Mouse (Mus musculus) T-helper 1 cell (primary cell): ENCODE measurements at regions not wholly inside any gene's neighbourhood (a gene's known extent, or its start where the extent isn't known, plus 50 kb on each side); places are given as distances from the start of the nearest gene placed in this dataset.
"Not testable (repeated sequence)": the region's sequence is repeated elsewhere in the genome, so short reads cannot be mapped to it uniquely, and the experiment has no call there.

Experiments used
- in situ Hi-C: fragments of 300-600 bp; cut with MboI, MseI; formaldehyde crosslinking; loops from one replicate; pipeline ENCODE4 v1.15.1; 2025; ENCODE audit warnings: high pct_unique_total_duplicates

DNA sequence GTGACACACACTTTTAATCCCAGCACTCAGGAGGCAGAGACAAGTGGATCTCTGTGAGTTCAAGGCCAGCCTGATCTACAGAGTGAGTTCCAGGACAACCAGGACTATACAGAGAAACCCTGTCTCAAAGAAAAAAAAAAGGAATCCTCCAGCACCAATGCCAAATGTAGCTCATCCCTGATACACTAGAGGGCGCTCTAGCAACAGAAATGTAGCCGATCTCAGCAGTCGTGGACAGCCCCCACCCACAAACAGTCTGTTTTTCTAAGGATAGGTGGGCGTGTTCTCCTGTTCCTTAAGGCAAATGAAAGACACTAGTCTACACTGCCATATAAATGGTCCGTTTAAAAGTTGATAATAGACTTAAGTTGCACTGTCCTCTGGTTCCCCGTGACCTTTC is 2447.9 kb upstream of the Gm8797 start:
- in situ Hi-C loops: not testable (repeated sequence)

DNA sequence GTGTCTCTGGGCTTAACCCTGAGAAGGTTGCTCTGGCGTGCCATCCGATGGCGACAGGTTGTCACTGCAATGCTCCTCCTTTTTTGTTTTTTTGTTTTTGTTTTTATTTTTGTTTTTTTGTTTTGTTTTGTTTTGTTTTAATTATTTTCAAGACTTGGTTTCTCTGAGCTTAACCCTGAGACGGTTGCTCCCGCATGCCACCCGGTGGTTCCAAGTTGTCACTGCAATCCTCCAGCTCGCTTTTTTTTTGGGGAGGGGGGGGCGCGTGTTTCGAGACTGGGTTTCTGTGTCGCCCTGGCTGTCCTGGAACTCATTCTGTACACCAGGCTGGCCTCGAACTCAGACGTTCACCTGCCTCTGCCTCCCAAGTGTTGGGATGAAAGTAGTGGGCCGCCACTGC is 2442.1 kb upstream of the Gm8797 start:
- in situ Hi-C loops: loop anchor here (5.0 kb wide), 1 partner anchor 86 kb away; no protein-coding TSS in a partner anchor

DNA sequence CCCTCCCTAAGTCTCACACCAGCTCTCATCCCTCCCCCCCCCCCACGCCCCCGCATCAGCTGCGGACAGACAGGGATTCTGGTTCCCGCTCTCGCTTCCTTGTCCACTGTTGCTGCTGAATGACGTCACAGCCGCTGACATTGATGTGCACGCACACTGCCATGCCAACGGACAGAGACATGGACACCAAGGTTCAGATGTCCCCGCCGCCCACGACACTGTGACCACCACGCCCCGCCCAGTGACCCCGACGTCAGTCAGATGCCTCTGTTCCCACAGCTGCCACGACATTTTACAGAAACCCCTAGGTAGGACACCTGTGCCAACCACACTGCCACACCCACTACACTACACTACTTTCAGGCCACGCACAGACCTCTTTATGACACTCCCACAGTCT is 2441.6 kb upstream of the Gm8797 start:
- in situ Hi-C loops: loop anchor here (5.0 kb wide), 1 partner anchor 87 kb away; no protein-coding TSS in a partner anchor

DNA sequence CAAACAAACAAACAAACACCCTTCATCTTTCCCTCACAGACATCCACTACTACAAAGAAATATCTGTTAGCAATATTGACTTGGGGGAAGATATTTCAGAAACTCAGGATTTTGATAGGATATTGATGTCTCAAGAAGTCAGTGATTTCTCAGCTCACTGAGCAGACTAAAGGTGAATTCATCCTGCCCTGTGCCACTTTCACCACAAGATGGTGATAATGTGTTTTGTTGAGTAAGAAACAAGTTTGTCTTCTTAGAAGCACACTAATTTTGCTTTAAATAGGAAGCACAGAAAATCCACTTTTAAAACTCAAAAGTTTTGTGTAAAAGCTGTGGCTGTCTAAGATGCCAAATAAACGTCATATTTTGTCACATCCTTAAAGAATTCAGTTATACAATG is 2439.8 kb upstream of the Gm8797 start:
- in situ Hi-C loops: loop anchor here (5.0 kb wide), 1 partner anchor 259 kb away; no protein-coding TSS in a partner anchor

DNA sequence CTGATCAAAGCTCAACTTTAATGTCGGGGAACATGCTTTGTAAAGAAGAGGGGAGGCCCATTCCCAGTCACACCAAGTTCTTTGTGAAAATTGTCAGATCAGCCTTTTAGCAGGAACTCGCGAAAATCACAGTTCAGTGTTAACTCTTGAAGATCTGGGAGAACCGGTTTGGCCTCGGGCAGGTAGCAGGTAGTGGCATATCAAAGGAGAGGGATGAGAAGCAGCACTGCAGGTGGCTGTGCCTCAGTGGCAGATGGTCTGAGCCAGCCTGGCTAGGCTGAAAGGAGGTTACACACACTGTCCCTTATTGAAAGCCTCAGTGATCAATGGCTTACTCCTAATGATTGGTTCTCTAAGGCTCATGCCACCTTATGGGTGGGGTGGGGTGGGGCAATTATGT is 2401.0 kb upstream of the Gm8797 start:
- in situ Hi-C loops: loop anchor here (5.0 kb wide), 1 partner anchor 57 kb away; no protein-coding TSS in a partner anchor

DNA sequence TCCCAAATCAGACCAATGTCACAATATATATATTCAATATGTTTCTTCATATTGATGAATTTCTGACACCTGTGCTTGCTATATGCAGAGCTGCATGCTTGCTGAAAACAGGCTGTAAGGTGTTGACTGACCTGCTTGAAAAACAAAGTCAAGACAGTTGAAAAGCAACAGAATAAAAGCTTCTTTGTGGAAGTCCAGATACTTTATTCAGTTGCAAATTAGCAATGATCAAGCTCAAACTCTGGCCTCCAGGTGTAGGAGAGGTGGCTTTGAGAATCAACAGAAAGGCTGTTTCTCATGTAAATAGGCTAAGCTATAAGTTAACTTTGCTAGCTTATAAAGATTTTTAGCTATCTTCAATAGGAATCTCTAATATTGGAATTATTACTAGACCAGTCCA is 2379.7 kb upstream of the Gm8797 start:
- in situ Hi-C loops: not testable (repeated sequence)

DNA sequence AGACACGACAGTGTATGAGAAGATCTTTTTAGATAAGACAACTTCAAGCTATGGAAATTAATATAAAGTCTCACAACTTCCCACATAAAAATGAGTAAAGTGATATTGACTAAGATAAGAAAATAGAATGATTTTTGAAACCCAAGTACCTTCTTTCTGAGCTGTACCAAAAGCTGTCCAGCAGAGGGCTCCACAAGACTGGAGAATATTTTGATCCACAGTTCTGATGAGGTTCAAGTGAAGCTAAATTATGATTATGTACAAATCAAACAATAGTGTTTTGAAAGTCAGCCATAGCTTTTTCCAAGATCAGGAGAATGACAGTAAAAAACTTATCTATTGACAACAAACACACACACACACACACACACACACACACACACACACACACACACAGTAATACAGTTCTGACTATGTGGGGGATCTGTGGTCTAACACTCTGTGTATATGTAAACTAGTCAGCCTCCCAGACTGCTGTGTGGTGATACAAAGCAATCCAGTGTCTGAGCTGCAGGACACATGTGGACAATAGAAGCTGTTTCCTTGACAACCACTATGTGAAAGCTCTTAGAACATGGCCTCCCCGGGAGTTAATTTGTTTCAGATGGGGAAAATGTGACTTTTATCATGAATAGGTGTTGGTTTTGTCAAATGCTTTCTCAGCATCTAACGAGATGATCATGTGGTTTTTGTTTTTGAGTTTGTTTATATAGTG is 2362.4 kb upstream of the Gm8797 start:
- in situ Hi-C loops: no loop called here
